Mouse (Mus musculus) midbrain, embryonic 16.5 days (tissue): ENCODE results near the gene Tmed2. TPM values are rescaled to one million over a fixed set of nuclear protein-coding genes. Genes with fewer than 3 reads are reported as not detected.

Experiments used
- ATAC-seq: fragments of 200-750 bp; cut with Nextera tagmentation; 2 replicates; pipeline ENCODE4 v1.8.0; 2017; ENCODE audit warnings: moderate TSS enrichment
- H3K27ac ChIP-seq: fragments of 300-500 bp; sonication (generic); 2 replicates; pipeline ENCODE4 v1.5.1; 2014; ENCODE audit warnings: mild to moderate bottlenecking, low read length, mixed read lengths
- H3K27me3 ChIP-seq: fragments of 300-500 bp; sonication (generic); 2 replicates; pipeline ENCODE4 v1.6.1; 2014; ENCODE audit warnings: low read depth, low read length, mixed read lengths; ENCODE audit not compliant: control insufficient read depth, insufficient read depth
- H3K36me3 ChIP-seq: fragments of 300-500 bp; sonication (generic); 2 replicates; pipeline ENCODE4 v1.6.1; 2014; ENCODE audit warnings: mild to moderate bottlenecking, low read length, moderate library complexity, mixed read lengths; ENCODE audit not compliant: control insufficient read depth, insufficient read depth
- H3K4me1 ChIP-seq: fragments of 300-500 bp; sonication (generic); 2 replicates; pipeline ENCODE4 v1.6.1; 2014; ENCODE audit warnings: mild to moderate bottlenecking, low read length, mixed read lengths; ENCODE audit not compliant: control insufficient read depth, insufficient read depth
- H3K4me2 ChIP-seq: fragments of 300-500 bp; sonication (generic); 2 replicates; pipeline ENCODE4 v1.6.1; 2014; ENCODE audit warnings: mild to moderate bottlenecking, low read length, mixed read lengths
- H3K4me3 ChIP-seq: fragments of 300-500 bp; sonication (generic); 2 replicates; pipeline ENCODE4 v1.5.1; 2014; ENCODE audit warnings: low read depth, mild to moderate bottlenecking, low read length, moderate library complexity, mixed read lengths
- H3K9ac ChIP-seq: fragments of 300-500 bp; sonication (generic); 2 replicates; pipeline ENCODE4 v1.6.1; 2014; ENCODE audit warnings: low read depth, low read length, mixed read lengths
- H3K9me3 ChIP-seq: fragments of 300-500 bp; sonication (generic); replicated peaks from 2 replicates; pipeline ENCODE4 v1.6.1; 2014; ENCODE audit warnings: mild to moderate bottlenecking, low read length, mixed read lengths; ENCODE audit not compliant: control insufficient read depth, poor library complexity, severe bottlenecking
- WGBS: fragments of 180-500 bp; shearing (Covaris S2); extraction: QIAGEN DNeasy Blood & Tissue Kit; methylation state at CpG from one replicate; pipeline ENCODE4 v1.1.7; 2014; 5-methylcytosine and 5-hydroxymethylcytosine counted together
- polyA plus RNA-seq: library from polyadenylated mRNA; unstranded; fragments of >200 nt; fragmentation: Nextera tagmentation; extraction: Ambion mirVana; gene quantifications from 2 replicates; pipeline ENCODE4 v1.2.1, GENCODE M21; 2015

The Tmed2 gene
- polyA plus RNA-seq, 1 experiment from 2014 or later = 340 TPM

GRCm38 (mm10) chr5:124500573-124500972, 39.9 kb upstream of the Tmed2 start:
- Histone ChIP-seq H3K4me3 (no peak overlapping the region), H3K27me3 (no peaks in the 10 kb centered on the region), H3K9ac (no peak overlapping the region), H3K4me1 (no peaks in the 10 kb centered on the region), H3K4me2 (no peak overlapping the region), H3K36me3 (0 out of 2 replicates have a peak, but pooled peaks cover 4% of the 10 kb centered on the region), H3K9me3 (no peaks in the 10 kb centered on the region), H3K27ac (no peak overlapping the region)
- no peak for ATAC-seq
- 99% methylated on average over 3 of the region's 3 CpGs for WGBS

GRCm38 (mm10) chr5:124501541-124501940, 39.0 kb upstream of the Tmed2 start:
- no peaks in the 10 kb centered on the region for H3K9me3 ChIP-seq
- H3K9ac ChIP-seq = no peak overlapping the region
- no peak overlapping the region for H3K27ac ChIP-seq
- H3K4me1 ChIP-seq = no peaks in the 10 kb centered on the region
- 94% methylated on average over 10 of the region's 10 CpGs for WGBS
- H3K4me3 ChIP-seq = no peak overlapping the region
- no peak overlapping the region for H3K4me2 ChIP-seq
- 0 out of 2 replicates have a peak, but pooled peaks cover 4% of the 10 kb centered on the region for H3K36me3 ChIP-seq
- ATAC-seq = no peak
- no peaks in the 10 kb centered on the region for H3K27me3 ChIP-seq

GRCm38 (mm10) chr5:124503742-124504141, 36.8 kb upstream of the Tmed2 start:
- 64% methylated on average over 14 of the region's 14 CpGs for WGBS
- H3K4me3 ChIP-seq = no peak overlapping the region

GRCm38 (mm10) chr5:124505235-124505634, 35.3 kb upstream of the Tmed2 start:
- H3K9ac ChIP-seq = no peak overlapping the region
- no peaks in the 10 kb centered on the region for H3K4me1 ChIP-seq
- H3K9me3 ChIP-seq = no peaks in the 10 kb centered on the region
- H3K27ac ChIP-seq = no peak overlapping the region
- H3K4me2 ChIP-seq = no peak overlapping the region
- WGBS = 96% methylated on average over 4 of the region's 4 CpGs
- H3K27me3 ChIP-seq = no peaks in the 10 kb centered on the region
- H3K4me3 ChIP-seq = no peak overlapping the region
- peaks cover 7% of the 10 kb centered on the region; the same call in 1 of the 2 replicates for H3K36me3 ChIP-seq
- no peak for ATAC-seq

More at GRCm38 (mm10) chr5:124503742-124504141, 36.8 kb upstream of the Tmed2 start:
- Histone ChIP-seq H3K9me3 (no peaks in the 10 kb centered on the region), H3K36me3 (peaks cover 7% of the 10 kb centered on the region; the same call in 1 of the 2 replicates), H3K4me2 (no peak overlapping the region), H3K4me1 (no peaks in the 10 kb centered on the region), H3K27me3 (no peaks in the 10 kb centered on the region), H3K9ac (no peak overlapping the region), H3K27ac (no peak overlapping the region)
- no peak for ATAC-seq

- ATAC-seq = no peak
- Histone ChIP-seq H3K4me3 (no peak overlapping the region), H3K36me3 (peaks cover 7% of the 10 kb centered on the region; the same call in 1 of the 2 replicates), H3K4me1 (no peaks in the 10 kb centered on the region), H3K9ac (no peak overlapping the region), H3K9me3 (no peaks in the 10 kb centered on the region), H3K27ac (no peak overlapping the region), H3K4me2 (no peak overlapping the region), H3K27me3 (no peaks in the 10 kb centered on the region)
- WGBS = 86% methylated on average over 10 of the region's 10 CpGs
Measured at GRCm38 (mm10) chr5:124506731-124507359, 33.6 kb upstream of the Tmed2 start.

GRCm38 (mm10) chr5:124509200-124509599, 31.3 kb upstream of the Tmed2 start:
- Histone ChIP-seq H3K9ac (no peak overlapping the region), H3K36me3 (peaks cover 5% of the 10 kb centered on the region), H3K4me2 (no peak overlapping the region), H3K4me3 (no peak overlapping the region), H3K4me1 (no peaks in the 10 kb centered on the region), H3K9me3 (no peaks in the 10 kb centered on the region), H3K27me3 (no peaks in the 10 kb centered on the region), H3K27ac (no peak overlapping the region)
- 95% methylated on average over 6 of the region's 6 CpGs for WGBS
- no peak for ATAC-seq

- 79% methylated on average over 12 of the region's 12 CpGs for WGBS
- ATAC-seq = no peak
Measured at GRCm38 (mm10) chr5:124509742-124510237, 30.7 kb upstream of the Tmed2 start.

GRCm38 (mm10) chr5:124510536-124511050, 29.9 kb upstream of the Tmed2 start:
- no peaks in the 10 kb centered on the region for H3K4me1 ChIP-seq
- no peaks in the 10 kb centered on the region for H3K27me3 ChIP-seq
- 91% methylated on average over 10 of the region's 10 CpGs for WGBS
- H3K27ac ChIP-seq = no peak overlapping the region
- no peak overlapping the region for H3K4me3 ChIP-seq
- no peak overlapping the region for H3K9ac ChIP-seq
- H3K36me3 ChIP-seq = peaks cover 8% of the 10 kb centered on the region
- no peak overlapping the region for H3K4me2 ChIP-seq
- no peaks in the 10 kb centered on the region for H3K9me3 ChIP-seq
- ATAC-seq = no peak

More at GRCm38 (mm10) chr5:124509742-124510237, 30.7 kb upstream of the Tmed2 start:
- no peak overlapping the region for H3K27ac ChIP-seq
- no peaks in the 10 kb centered on the region for H3K9me3 ChIP-seq
- H3K27me3 ChIP-seq = no peaks in the 10 kb centered on the region
- no peak overlapping the region for H3K4me3 ChIP-seq
- no peaks in the 10 kb centered on the region for H3K4me1 ChIP-seq
- H3K9ac ChIP-seq = no peak overlapping the region
- no peak overlapping the region for H3K4me2 ChIP-seq
- H3K36me3 ChIP-seq = peaks cover 8% of the 10 kb centered on the region

GRCm38 (mm10) chr5:124515789-124516188, 24.7 kb upstream of the Tmed2 start:
- Histone ChIP-seq H3K4me1 (no peaks in the 10 kb centered on the region), H3K27me3 (no peaks in the 10 kb centered on the region), H3K9me3 (no peaks in the 10 kb centered on the region), H3K9ac (no peak overlapping the region), H3K4me2 (no peak overlapping the region), H3K27ac (no peak overlapping the region), H3K36me3 (peaks cover 7% of the 10 kb centered on the region; the same call in 1 of the 2 replicates), H3K4me3 (no peak overlapping the region)
- ATAC-seq = no peak
- WGBS = 86% methylated on average over 5 of the region's 5 CpGs
